Mouse (Mus musculus): Measurements from ENCODE around the gene Foxn1.

- TF ChIP-seq CTCF (conservative IDR thresholded peaks at IDR 0.05; ENCODE audit: low read length) (no peak), POU5F1 (IDR thresholded peaks at IDR 0.05; ENCODE audit: borderline replicate concordance, low read length) (no peak)
Measured at GRCm38 (mm10) chr11:78318411-78318810, 67.9 kb downstream of the Foxn1 start.

Data from E14TG2a.4 (cell line).